In the genomic region with DNA sequence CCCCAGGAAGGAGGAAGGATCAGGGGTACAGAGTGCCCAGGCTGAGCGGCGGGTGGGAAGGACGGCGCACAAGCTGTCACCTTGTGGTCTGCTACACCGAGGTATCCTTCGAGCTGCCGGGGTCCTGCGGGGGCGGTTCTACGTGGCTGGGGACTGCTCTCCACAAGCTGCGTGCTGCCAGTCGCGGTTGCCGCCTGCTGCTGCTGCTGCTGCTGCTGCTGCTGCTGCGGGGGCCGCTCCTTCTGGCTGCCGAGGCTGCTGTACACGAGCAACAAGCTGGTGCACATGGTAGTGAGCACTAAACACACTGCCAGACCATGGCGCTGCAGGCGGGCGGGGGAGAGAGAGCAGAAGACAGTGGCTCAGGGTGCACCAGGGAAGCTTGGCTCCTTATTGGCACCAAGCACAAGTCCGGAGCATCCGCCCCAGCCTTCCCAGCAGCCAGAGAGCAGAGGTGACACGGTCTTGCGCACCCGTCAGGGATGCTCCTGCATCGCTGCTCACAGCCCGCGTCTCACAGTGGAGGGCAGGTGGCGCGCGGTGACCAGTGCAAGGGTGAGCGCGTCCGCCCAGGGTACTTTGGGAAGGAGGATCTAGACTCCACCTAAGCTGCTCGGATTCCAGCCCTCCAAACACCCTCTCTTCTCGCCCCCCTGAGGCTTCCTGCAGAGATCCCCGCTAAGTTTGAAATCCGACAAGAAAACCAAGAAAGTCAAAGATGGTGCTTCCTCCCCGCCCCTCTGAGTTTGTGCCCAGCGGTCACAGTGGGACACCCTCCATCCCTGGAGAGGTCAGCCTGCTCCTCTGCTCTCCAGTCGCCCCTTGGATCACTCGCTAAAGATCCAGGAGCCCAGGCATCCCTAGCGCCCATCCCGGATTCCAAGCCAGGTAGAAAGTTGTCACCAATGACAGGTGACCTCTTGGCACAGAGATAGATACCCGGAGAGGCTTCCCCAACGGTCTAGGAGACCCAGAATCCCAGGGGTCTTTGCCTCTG, we compare ENCODE assay signal across 8 mouse cellular contexts. TPM values are rescaled to one million over a fixed set of nuclear protein-coding genes. Genes with fewer than 3 reads are reported as not detected.
A peak's percentile ranks its signal among the peaks of the same experiment; 100 is the strongest.
DNase-seq lines count a peak whose midpoint lies in the region; ATAC-seq lines count a peak whose summit lies in the region.

No protein-coding gene starts in this region.

- peak overlapping the region; percentile 77 for H3K4me2 ChIP-seq in lung, embryonic 15.5 days
- peak overlapping the region; percentile 97 for H3K4me2 ChIP-seq in midbrain, embryonic 12.5 days (replicated peaks)

- no peaks in the 10 kb centered on the region for H3K9me3 ChIP-seq in lung, embryonic 15.5 days
- no peaks in the 10 kb centered on the region for H3K9me3 ChIP-seq in hindbrain, embryonic 10.5 days
- no peaks in the 10 kb centered on the region for H3K9me3 ChIP-seq in midbrain, embryonic 12.5 days

- H3K27me3 ChIP-seq in lung, embryonic 15.5 days: peaks cover 49% of the 10 kb centered on the region
- peaks cover 47% of the 10 kb centered on the region for H3K27me3 ChIP-seq in hindbrain, embryonic 10.5 days (ENCODE audit: insufficient read depth, poor library complexity, severe bottlenecking)
- H3K27me3 ChIP-seq in midbrain, embryonic 12.5 days: peaks cover 30% of the 10 kb centered on the region

- H3K27ac ChIP-seq in lung, embryonic 15.5 days: no peak overlapping the region
- peak overlapping the region; percentile 79 for H3K27ac ChIP-seq in hindbrain, embryonic 10.5 days
- no peak overlapping the region for H3K27ac ChIP-seq in midbrain, embryonic 12.5 days (replicated peaks)

- H3K36me3 ChIP-seq in lung, embryonic 15.5 days: no peaks in the 10 kb centered on the region
- no peaks in the 10 kb centered on the region for H3K36me3 ChIP-seq in hindbrain, embryonic 10.5 days
- no peaks in the 10 kb centered on the region for H3K36me3 ChIP-seq in midbrain, embryonic 12.5 days

- peak overlapping the region; percentile 36; the same call in 1 of the 2 replicates for H3K9ac ChIP-seq in lung, embryonic 15.5 days
- peak overlapping the region; percentile 56 for H3K9ac ChIP-seq in midbrain, embryonic 12.5 days (replicated peaks)

- peaks cover 14% of the 10 kb centered on the region for H3K4me1 ChIP-seq in lung, embryonic 15.5 days
- H3K4me1 ChIP-seq in hindbrain, embryonic 10.5 days (replicated peaks): peaks cover 26% of the 10 kb centered on the region
- H3K4me1 ChIP-seq in midbrain, embryonic 12.5 days: peaks cover 18% of the 10 kb centered on the region

- peak overlapping the region; percentile 42 for H3K4me3 ChIP-seq in lung, embryonic 15.5 days
- H3K4me3 ChIP-seq in hindbrain, embryonic 10.5 days: peak overlapping the region; percentile 67
- peak overlapping the region; percentile 59 for H3K4me3 ChIP-seq in midbrain, embryonic 12.5 days

- DNase-seq in lung, postnatal 36 days: no peak
- peak; percentile 58 to 66 for DNase-seq in cerebellum, postnatal 14 days
- DNase-seq in hindbrain, embryonic 10.5 days (ENCODE audit: low spot score): peak; percentile 62
- DNase-seq in left cerebral cortex, adult 8-10 months (ENCODE audit: low spot score in 2 of 2): peak; percentile 39 to 66
- DNase-seq in urinary bladder, postnatal 14 days (ENCODE audit: low spot score): no peak
- no peak for DNase-seq in adrenal gland, adult 8-10 months

- peak; percentile 51; the same call in 1 of the 2 replicates for ATAC-seq in lung, embryonic 15.5 days (ENCODE audit: borderline replicate concordance, extremely low read depth, low FRiP score, low TSS enrichment)
- ATAC-seq in midbrain, embryonic 12.5 days (ENCODE audit: low FRiP score, low read depth): peak; percentile 75

- under 1% methylated on average over 45 of the region's 47 CpGs for WGBS in lung, embryonic 15.5 days
- under 1% methylated on average over 47 of the region's 47 CpGs for WGBS in hindbrain, embryonic 10.5 days
- 1% methylated on average over 47 of the region's 47 CpGs for WGBS in midbrain, embryonic 12.5 days

RNA-seq across cellular contexts. Expression of a gene that starts 0.8 kb away (rescaled TPM):
- polyA plus RNA-seq in lung, embryonic 15.5 days (2015; fragmentation: Nextera tagmentation; extraction: Ambion mirVana): 0.55 and 0.61 TPM in 2 replicates
- polyA plus RNA-seq in hindbrain, embryonic 10.5 days (2016; fragmentation: Nextera tagmentation; extraction: Ambion mirVana): 2.4 and 3.9 TPM in 2 replicates
- 10 to 100 TPM; 31.1 to 39.6 (median 33.4) TPM for total RNA-seq in left cerebral cortex, adult 8-10 months (2022)
- 5.6 and 5.7 TPM in 2 replicates for polyA plus RNA-seq in midbrain, embryonic 12.5 days (2016; fragmentation: Nextera tagmentation; extraction: Ambion mirVana)
- 1 to 10 TPM in 1 of 4 experiments, under 1 TPM in 3; 0.49 to 1.2 (median 0.82) TPM for total RNA-seq in adrenal gland, adult 8-10 months (2022)

Comparison
In these comparisons a context has a peak if more than half of its experiments do, and no peak if none do; other contexts are left out.
1. DNase-seq: peak in cerebellum, postnatal 14 days (2 of 2), hindbrain, embryonic 10.5 days (single experiment) and left cerebral cortex, adult 8-10 months (2 of 2); none in lung, postnatal 36 days (single experiment), urinary bladder, postnatal 14 days (single experiment) and adrenal gland, adult 8-10 months (single experiment).
2. Peak in every context shown above with its lines, with median percentiles within 50 percentile points of each other: H3K4me3 ChIP-seq.